Mouse (Mus musculus) spleen, postnatal 36 days (tissue): ENCODE measurements around the gene Xxylt1.

Experiments
- DNase-seq, 2 experiments: peaks; one replicate each; pipeline ENCODE4 v3.0.0; 2022; ENCODE audit warnings: low spot score in 2 of 2, mixed read lengths in 1 of 2

Xxylt1 gene

DNA sequence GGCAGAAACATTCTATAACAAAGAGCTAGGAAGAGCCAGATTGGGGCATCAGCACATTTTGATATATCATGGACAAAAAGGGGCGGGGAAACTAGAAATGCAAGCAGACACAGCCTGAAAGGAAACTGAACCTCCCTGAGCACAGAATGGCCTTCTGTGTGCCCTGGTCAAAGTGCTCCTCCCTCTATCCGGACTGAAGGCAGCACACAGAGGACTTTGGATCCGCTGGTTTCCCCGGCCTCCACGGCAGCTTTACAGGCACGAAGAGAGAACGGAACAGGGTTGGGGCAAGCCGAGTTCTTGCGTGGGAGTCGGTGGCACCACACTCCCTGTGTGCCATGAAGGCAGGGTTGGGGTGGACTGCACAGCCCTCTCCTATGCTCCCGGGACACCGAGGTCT lies 121.5 kb downstream of the Xxylt1 start:
- DNase-seq = no peak

DNA sequence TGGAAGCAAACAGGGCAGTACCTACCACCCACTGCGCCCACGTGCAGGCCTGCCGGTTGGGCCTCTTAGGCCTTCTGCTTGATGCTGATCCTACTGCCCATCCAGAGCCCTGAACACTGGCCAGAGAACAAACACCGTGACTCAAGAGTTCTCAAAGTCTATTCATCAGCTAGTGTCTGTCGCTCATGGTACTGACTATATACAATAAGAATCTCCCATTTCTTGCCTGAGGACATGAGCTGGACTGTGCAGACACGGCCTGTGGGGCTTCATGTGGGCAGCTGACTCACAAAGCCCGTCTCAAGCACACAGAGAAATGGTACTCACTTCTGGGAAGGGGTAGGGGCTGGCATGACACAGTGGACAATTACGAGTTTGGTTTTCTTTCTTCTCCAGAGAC lies 125.1 kb downstream of the Xxylt1 start:
- DNase-seq = no peak

DNA sequence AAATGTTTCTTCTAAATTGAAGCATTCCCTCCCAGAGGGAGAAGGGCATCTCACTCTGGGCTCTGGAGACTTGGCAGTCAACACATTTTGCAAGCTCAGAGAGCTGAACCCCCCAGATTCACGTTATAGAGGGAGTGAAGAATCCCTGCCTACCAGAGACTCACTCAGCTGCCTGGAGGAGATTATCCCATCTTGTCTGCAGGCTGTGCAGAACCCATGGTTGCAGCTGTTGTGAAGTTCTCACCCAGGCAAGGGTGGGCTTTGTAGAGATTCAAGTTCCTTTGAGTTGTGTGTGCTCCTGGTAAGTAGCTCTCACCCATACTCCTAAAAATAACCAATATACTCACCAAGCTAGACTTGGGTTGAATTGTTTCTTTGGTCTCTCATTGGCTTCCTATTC lies 132.6 kb downstream of the Xxylt1 start:
- DNase-seq = no peak

DNA sequence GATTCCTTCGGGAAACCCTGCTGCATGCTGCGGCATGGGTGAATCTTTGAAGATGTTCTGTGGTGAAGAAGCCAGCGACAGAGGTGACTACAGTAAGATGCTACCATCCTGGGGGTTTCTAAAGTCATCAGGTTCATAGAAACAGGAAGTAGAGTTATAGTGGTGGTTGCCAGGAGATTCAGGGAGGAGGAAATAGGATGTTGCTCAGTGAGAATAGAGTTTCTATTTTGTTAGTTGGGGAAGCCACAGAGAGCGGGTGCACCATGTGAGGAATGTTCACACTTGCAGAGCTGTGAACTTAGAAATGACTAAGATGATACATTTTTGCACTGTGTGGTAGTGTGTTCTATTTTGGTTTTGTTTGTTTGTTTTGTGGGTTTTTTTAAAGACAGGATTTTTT lies 133.0 kb downstream of the Xxylt1 start:
- peak in 1 of 2 experiments; percentile 31 for DNase-seq

DNA sequence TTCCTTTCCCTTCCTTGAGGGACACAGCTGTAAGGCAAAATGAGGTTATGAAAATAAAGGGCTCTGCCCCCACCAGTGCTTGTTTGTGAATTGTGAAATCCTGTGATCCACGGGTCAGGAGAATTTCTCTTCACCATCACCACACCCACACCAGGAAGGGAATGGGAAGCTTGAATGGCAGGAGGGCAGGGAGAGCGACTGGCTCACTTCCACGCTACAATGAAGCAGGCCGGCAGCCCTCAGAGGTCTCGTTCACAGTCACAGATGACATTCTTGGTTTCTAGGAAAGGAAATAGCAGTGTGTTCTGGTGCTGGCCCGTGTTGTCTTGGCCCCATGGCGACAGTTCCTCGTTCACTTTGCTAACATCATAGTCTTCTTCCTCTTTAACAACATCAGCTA lies 136.3 kb downstream of the Xxylt1 start:
- DNase-seq = no peak

DNA sequence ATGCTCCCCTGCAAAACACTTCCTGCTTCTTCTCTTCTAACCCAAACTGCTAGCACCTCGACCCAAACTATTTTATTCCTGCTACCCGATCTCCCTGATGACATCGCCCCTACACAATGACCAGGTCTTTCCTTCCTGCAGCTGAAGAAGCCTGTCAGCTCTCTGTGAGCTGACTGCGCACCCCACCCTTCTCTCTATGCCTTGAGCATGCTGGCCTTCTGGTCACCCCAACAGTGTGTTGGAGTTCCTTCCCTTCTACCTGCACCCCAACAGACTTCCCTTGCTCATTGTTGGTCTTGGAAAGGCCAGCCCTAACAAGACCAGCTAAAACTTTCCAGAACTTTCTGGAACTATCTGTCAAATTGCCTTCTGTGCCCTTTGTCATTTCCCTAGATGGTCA lies 137.3 kb downstream of the Xxylt1 start:
- no peak for DNase-seq

DNA sequence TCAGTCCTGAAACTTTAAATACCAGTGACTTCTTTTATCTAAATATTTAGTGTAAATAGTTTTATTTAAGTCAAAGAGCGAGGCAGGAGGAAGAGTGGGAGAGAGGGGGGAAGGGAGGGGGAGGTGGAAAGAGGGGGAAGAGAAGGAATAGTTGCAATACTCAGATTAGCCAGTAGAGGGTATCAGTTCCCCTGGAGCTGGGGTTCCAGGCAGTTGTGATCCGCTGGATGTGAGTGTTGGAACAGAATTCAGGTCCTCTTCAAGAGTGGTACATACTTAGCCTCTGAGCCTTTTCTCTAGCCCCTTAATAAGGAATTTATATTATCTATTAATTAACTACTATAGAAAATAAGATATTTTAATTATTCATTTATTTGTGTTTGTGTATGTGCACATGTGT lies 140.5 kb downstream of the Xxylt1 start:
- no peak for DNase-seq

DNA sequence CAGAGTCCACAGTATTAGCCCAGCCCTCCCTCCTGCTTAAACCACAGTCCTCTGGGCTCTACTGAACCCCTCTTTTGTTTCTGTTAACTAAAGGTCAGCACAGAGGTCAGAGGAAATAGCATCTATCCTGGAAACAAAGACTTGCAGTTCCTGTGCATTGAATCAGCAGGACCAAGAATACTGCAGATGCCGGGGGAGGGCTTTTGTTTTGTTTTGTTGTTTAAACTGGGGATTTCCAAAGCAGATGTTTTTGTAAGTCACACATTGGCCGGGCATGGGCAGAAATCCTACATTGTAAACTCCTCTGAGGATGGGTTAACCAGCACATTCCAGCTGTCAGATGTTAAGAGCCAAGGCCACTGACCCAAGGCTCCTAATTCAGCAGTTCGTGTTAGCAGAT lies 141.3 kb downstream of the Xxylt1 start:
- DNase-seq = peak in 1 of 2 experiments; percentile 29

DNA sequence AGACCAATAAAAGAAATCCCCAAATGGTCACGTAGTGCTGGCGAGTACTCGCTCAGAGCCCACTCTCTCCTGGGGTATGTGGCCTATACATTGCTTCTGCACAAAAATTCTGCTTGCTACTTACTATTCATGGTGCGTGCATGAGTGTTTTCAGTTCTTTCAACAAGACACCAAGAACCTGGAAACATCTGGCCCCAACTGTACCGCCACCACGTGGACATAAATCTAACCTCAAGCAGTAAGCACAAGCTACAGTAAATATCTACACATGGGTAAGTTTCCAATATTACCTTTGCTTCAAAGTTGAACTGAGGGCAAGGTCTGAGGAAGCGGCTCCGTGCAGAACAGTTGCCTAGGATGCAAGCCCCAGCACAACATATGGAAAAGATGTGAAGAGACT lies 142.0 kb downstream of the Xxylt1 start:
- no peak for DNase-seq

DNA sequence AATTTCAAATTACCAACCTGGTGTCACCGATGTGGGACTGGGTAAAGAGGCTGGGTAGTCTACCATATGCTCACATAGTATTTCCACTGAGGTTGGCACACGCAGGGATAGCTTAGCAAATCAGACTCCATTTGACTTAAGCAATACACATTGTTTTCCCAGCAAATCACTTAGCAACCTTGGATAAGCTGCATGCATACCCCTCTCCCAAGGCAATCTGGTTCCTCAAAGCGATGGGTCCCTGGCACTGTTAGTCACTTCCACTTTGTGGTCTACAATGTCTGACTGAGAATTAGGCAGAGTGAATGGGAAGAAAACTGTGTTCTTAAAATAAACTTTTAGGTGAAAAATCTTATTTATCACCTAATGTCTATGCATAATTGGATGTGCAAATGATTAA lies 142.6 kb downstream of the Xxylt1 start:
- DNase-seq = no peak

DNA sequence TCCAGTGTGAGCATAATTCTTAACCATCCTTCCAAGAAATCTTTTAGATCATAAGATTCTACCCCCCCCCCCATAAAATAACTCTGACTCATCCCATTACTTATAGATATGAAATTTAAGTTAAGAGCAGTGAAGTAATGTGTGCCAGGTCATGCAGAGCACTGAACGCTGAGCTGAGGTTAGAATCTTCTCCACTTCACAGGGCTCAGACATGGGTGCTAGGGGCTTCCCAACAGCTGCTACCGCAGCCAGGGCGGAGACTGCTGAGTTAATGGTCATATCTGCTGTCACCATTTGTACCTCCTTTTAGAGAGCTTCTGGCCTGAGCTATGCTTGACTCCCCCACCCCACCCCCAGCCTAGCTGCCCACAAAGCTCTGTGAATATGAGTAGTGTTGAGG lies 143.6 kb downstream of the Xxylt1 start:
- no peak for DNase-seq

DNA sequence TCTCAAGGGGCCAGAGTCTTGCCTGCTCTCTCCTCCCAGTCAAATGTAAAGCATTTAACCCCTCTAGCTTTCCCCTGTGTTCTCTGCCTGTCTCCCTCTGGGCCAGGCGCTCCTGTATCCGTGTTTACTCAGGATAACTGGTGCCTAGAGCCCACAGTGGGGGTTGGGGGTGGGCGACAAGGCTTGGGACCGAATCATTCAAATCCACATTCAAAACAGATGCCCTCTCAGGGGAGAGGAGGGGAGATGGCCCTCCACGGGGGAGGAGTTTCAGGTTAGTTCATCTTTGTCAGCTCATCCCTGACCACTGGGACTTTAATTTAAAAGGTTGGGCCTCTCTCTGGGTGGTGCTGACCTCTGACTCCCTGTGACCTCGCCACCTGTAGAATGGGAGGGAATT lies 144.8 kb downstream of the Xxylt1 start:
- no peak for DNase-seq

DNA sequence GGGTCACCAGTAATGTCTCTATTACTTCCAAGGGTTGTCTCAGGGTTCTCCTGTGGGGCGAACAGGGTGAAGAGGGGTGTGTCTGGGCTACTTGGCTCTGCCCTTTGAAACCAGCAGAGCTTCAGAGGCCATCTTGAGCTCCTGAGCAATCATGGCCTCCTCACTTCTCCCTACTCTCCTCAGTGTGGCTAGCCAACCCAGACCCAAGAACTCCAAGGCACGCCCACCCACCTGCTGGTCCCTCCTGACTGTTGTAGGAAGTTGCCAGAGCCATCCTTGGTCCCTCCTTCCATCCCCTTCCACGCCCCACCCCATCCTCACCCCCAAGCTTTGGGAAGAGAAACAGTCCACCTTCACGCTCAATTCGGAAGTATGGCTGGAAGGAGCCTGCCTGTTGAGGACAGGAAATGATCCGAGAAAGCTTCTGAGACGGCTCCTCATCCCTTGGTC lies 145.2 kb downstream of the Xxylt1 start:
- DNase-seq = no peak

DNA sequence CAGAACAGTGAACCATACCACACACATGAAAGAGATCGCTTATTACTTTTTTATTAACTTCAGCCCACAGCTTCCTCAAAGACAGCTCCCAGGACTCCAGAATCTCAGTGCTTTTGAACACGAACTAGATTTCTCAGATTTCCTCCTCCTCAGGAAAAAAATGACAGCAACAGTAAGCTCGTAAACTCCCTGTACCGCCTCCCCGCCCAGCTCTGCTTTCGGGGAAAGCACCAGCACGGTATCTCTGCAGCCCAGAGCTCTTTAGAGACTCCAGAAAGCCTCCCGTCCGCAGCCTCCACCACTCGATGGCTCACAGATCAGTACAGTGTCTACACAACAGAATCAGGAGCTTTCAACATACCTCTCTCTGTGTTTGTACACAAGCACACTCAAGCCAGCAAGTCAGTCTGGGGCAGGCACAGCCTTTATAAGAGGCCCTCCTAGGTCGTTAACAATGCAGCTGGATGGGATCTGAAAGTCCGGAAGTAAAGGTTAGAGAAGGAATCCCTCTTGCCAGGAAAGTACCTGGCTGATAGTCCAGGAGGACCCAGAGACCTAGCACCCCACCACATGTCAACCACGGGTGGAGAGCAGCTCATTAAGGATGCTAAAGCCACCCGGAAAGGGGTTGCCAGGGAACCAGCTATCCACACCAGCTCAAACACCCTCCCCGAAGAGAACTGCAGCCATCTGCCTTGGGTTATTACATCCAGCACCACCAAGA lies 146.1 kb downstream of the Xxylt1 start:
- no peak for DNase-seq

DNA sequence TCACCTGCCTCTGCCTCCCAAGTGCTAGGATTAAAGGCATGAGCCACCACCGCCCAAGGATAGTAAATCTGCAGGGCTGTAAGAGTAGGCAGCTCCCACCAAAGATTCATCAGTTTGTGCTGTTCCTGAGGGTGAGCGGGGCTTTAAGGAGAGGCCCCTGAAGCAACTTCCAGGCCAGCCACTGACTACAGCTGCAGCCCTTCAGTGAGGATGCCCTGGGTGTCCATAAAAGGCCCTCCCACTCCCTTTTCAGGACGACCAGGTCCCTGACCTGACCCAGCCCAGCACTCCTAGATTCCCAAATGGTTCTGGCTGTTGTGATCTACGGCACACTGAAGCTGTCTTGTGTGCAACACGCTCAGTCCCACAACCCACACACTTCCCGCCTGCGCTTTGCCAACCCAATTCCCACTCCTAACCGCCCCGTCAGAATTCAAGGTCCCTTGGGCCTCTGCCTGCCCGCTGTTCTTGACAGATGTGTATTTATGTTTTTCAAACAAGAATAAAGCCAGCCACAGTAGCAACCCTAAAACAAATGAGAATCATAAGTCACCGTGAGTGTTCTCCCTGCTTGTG lies 146.9 kb downstream of the Xxylt1 start:
- no peak for DNase-seq

DNA sequence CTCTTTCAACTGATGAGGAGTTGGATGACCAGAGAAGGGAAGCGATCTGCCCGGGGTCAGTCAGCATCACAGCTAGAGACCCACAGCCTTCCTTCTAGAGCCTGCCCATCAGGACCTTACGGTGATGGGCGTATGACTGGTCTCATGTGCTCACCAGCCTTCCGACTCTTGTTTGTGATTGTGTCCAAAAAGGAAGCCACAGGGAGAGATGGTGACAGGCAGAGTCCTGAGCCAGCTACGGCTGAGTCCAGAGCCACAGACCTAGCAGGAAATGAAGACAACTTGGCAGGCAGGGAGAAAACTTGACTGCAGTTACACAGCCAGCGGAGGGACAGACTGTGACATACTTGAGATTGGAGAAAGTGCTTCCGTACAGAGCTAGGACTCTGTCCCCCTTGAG lies 147.9 kb downstream of the Xxylt1 start:
- DNase-seq = no peak

DNA sequence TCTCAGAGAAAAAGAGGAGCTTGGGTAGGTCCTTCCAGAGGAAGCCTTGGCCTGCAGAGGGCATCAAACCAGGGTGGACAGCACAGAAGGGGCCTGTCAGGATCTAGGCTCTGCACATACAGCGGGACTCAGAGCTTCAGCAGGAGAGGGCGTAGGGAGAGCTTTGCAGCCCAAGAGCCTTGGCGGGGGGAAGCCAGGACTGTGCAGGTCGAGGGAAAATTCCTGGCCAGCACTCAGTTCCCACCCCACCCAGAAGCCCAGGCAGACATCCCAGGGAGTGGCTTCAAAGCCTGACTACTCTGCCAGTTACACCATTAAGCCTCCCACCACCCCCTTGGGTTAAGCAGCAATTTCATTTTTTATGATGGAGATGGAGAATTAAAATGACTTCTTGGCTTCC lies 148.4 kb downstream of the Xxylt1 start:
- no peak for DNase-seq

DNA sequence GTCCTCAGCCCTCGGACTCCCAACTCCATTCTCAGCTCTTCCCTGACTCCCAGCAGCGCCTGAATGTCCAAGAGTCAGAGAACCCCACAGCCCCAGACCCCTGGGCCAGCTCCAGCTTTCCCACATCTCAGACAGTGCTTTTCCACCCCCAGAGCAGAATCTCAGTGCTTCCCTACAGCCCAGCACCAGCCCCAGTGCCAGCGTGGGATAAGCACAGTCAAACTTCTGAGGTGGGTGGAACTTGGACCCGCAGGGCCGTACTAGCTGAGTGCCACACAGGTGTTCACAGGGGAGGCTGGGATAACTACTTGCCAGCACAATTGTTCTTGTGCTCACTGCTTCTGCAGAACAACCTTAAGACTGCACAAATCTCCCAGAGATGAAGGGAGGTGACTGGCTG lies 149.0 kb downstream of the Xxylt1 start:
- no peak for DNase-seq

DNA sequence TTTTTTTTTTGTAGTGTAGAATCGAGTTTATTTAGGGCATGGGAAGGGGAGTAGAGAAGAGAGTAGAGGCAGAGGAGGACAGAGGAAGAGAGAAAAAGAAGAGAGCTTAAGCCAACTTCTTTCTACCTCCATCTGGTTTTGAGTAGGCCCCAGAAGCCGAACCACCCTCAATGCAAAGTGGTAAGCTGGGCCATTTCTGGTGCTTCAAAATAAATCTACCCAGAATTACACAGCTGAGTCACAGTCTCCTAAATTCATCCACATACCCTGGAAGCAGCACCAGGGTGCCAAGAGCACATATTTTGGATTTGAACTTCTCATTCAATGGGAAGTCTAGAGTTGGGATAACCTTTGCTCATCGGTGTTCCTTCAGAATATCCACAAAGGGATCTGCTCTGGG lies 152.1 kb downstream of the Xxylt1 start:
- DNase-seq = no peak

DNA sequence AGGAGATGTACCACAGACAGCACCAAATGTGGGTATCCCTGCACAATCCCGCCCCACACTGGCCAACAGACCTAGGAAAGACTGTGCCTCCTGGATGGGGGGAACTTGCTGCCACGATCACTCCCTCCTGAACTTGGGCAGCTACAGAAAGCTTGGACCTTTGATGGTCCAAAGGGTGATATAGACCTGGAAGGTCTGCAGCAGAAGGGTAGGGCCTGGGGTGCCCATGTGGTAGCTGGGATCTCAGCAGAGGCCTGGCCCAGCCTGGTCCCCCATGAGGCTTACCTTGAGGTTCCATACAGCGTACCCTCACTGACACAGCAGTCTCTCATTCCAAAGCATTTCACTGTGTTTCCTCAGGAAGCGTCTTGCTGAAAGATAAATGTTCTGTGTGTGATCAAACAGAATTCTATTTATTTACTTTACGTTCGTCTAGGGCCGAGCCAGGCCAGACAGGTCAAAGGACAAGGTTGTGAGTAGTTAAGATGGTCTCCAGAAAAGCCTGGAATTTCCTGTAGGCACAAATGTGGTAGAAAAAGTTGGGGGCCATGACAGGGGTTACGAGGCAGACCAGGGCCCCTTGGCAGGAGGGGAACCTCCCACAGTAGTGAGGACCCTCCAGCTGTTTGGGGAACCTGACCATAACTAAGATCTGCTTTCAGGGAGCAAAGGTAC lies 153.0 kb downstream of the Xxylt1 start:
- no peak for DNase-seq

DNA sequence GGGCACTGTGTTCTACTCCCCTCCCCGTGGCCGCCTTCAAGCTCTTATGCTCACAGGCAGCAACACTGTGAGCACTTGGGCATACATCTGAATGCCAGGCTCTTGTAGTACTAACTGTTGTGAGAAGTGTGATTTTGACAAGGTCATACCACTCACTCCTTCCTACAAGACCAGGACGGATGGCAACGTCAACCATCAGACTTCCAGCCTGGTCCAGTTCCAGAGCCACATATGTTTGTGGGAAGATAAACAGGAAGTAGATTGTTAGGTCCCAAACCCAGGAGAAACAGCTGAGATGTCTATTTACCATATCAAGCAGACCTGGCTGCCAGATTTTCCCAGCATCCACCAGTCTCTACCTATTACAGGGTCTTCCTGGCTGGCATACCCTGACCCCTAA lies 155.7 kb downstream of the Xxylt1 start:
- no peak for DNase-seq

DNA sequence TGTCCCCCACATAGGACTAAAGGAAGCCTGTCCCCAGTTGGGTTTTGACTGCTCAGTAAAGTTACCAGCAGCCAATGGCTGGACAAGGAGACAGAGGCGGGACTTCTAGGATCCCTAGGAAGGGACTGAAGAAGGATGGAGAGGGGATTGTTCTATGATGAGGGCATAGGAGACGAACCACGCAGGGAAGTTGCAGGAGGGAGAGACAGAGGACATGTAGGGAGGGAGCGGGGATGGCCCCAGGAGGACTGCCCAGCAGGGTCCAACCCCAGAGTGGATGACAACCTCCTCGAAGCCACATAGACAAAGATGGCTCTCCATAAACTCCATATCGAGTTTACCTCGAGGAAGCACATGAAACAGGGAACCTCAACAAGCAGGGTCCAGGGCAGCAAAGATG lies 157.3 kb downstream of the Xxylt1 start:
- DNase-seq = no peak

DNA sequence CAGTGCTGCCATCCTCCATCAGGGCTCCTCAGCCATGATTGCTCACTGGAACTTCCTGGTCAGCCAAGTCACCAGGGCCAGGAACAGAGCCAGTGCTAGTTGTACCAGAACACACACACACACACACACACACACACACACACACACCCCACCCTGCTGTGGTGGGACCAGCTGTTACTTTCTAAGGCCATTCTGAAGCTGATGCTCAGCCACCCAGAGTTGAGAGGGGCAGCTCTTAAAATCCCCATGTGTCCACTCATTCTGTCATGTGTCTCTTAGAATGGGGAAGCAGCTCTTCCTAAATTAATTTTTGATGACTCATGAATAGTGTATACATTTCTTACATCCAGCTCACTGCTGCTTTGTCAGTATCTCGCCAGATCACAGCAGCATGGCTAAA lies 158.7 kb downstream of the Xxylt1 start:
- DNase-seq = no peak
